Mouse (Mus musculus) large intestine, adult 2 months (tissue): Measurements from ENCODE around the gene Dlx6. TPM values are rescaled to one million over a fixed set of nuclear protein-coding genes. Genes with fewer than 3 reads are reported as not detected.

Source experiments
- DNase-seq: peaks from one replicate; pipeline ENCODE4 v3.0.0-alpha.2; 2012; ENCODE audit warnings: low read depth, low spot score
- WGBS: fragments of 180-500 bp; shearing (Covaris S2); methylation state at CpG from one replicate; pipeline ENCODE4 v1.1.7; 2018; 5-methylcytosine and 5-hydroxymethylcytosine counted together
- polyA plus RNA-seq: library from polyadenylated mRNA; depleted of rRNA; stranded (reverse); fragments of >200 nt; gene quantifications from 2 replicates; pipeline ENCODE4 v1.2.3, GENCODE M21; 2012; rRNA removed

Dlx6 gene
- not detected in 2 replicates for polyA plus RNA-seq

- no peak for DNase-seq
Measured at GRCm38 (mm10) chr6:6863160-6863870, at the start of gene Dlx6. TSS of gene Dlx6 (plus strand) at chr6:6863334.

DNA sequence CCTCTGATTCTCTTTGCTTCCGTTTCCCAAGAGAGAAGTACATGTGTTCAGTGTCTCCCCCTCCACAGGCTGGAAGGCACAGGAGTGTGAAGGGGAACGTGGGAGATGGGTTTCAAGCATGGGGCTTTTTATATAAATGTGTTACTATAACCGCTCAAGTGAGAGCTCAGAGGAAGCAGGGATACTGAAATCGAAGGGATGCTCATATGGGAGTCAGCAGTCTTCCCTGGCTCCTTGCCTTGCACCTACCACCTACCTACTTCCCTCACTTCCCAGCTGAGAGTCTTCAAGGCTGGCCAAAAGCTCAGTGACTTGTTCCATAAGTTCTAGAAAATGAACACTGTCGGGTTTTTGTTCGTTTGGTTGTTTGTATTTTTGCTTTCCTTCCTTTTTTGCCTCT is 46.3 kb upstream of the Dlx6 start:
- DNase-seq: no peak
- WGBS: 84% methylated on average over 6 of the region's 6 CpGs

More at GRCm38 (mm10) chr6:6863160-6863870, at the start of gene Dlx6:
- WGBS: under 1% methylated on average over 48 of the region's 52 CpGs

DNA sequence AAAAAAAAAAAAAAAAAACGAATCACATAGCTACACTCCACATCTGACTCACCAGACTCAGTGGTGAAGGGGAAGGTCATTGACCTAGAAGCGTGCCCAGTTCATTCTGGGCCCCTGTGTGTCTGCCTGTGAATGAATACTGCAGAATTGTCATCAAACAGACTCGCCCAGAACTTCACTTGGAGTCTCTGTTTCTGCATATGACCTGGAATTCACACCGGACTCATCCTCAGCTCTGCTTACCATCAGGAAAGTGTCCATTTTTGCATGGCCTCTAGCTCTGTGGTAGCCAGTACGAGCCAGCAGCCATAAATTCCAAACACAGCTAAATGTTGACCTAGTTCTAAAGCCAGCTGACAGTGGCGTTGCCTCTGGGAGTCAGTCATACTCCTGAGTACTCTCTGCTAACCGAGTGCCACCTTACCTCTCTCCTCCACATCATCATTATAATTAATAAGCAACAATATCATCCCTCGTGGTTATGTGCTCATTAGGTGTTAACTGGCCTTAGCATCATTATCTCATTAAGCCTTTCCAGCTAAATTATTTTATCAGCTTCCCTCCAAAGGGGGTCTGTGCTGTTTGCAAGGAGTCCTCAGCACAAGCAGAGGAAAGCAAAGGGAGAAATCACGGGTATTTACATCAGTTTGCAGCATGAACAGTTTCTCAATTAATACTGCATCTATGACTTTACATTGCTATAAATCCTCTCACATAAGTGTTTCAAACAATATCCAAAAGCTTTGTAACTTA is 44.9 kb upstream of the Dlx6 start:
- WGBS: 17% methylated on average over 9 of the region's 9 CpGs
- DNase-seq: no peak

GRCm38 (mm10) chr6:6819134-6819533 is 44.0 kb upstream of the Dlx6 start:
- DNase-seq: no peak
- 25% methylated on average over 7 of the region's 7 CpGs for WGBS

- DNase-seq: no peak
Measured at GRCm38 (mm10) chr6:6825313-6825712, 37.8 kb upstream of the Dlx6 start.

- WGBS: 100% methylated on average over 1 of the region's 1 CpGs
- no peak for DNase-seq
Measured at GRCm38 (mm10) chr6:6826861-6827260, 36.3 kb upstream of the Dlx6 start.

GRCm38 (mm10) chr6:6830446-6830845 is 32.7 kb upstream of the Dlx6 start:
- 60% methylated on average over 7 of the region's 7 CpGs for WGBS
- DNase-seq: no peak

GRCm38 (mm10) chr6:6833301-6833700 is 29.8 kb upstream of the Dlx6 start:
- 74% methylated on average over 3 of the region's 3 CpGs for WGBS

DNA sequence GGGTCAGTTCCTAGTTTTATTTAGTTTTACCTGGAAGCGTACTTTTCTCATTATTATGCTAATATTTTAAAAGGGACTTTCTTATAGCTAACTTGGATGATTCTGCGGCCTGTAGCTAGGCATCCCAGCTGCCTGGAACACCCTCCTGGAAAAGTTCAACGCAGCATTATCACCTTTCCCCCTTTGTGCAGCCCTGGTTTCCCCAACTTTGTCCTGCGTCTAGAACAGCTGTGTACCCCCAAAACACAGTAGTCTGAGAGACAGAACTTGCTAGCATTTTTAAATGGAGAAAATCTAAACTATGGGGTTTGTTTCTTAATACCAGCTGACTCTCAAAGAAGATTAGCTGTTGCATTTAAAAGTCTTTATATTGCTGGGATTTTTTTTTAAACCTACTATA is 14.6 kb upstream of the Dlx6 start:
- WGBS: 16% methylated on average over 4 of the region's 4 CpGs
- DNase-seq: no peak

More at GRCm38 (mm10) chr6:6833301-6833700, 29.8 kb upstream of the Dlx6 start:
- no peak for DNase-seq

- no peak for DNase-seq
- 7% methylated on average over 12 of the region's 12 CpGs for WGBS
Measured at GRCm38 (mm10) chr6:6849744-6850143, 13.4 kb upstream of the Dlx6 start.

GRCm38 (mm10) chr6:6850324-6851060 is 12.6 kb upstream of the Dlx6 start:
- 7% methylated on average over 26 of the region's 26 CpGs for WGBS
- no peak for DNase-seq

DNA sequence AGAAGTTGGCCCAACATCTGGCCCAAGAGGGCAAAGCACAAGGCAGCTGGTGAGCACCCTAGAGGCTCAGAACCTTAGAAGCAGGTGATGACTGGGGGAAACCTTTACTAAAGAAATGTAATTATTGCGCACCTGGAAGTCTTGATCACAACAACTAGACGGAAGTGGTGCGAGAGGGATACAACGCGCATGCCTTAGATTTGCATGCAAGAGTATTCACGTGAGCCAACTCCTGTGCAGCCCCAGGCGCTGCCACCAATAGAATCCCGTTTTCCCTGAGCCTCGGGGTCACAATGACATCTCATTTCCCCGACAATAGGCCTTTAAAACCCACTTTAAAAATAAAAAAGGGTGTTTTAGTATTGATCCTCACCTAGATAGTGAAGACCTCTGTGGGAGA is 12.0 kb upstream of the Dlx6 start:
- WGBS: 10% methylated on average over 10 of the region's 10 CpGs

DNA sequence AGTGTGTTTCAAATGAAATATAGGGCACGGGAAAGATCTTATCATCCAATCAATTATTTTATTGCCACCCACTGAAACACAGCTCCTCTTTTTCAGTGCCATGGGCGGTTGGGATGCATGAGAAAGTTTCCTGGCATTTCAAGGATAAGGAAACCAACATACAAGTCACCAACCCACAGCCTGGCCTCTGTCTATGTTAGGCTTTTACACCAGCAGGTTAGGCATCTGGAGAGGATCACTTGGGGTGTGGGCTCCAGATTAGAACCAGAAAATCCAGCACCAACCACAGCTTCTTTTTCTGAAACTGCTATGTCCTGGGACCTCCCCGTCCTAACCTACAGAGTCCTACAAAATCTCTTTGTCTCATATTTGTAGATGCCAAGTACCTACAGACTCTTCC is 10.2 kb upstream of the Dlx6 start:
- WGBS: 22% methylated on average over 3 of the region's 3 CpGs
- DNase-seq: no peak

More for the DNA sequence above, 12.0 kb upstream of the Dlx6 start:
- no peak for DNase-seq

DNA sequence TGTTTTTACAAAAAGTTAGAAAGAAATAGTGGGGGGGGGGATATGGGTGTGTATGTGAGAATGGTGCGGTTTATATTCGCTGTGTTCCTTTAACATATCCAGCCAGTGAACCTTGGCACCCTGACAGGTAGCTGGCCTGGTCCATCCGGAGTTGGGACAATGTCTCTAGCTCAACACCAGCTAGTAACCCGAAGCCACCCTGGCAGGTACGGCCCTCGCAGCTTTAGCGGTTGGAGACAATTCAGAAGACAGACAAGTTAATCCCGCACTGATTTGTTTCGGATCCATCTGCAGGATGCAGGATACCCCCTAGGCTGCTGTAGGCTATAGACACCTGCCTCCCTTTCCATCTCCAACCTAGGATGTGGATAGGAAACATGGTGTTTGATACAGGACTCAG is 9.0 kb upstream of the Dlx6 start:
- WGBS: 4% methylated on average over 9 of the region's 9 CpGs
- no peak for DNase-seq

- 4% methylated on average over 25 of the region's 25 CpGs for WGBS
- no peak for DNase-seq
Measured at GRCm38 (mm10) chr6:6854902-6855745, 8.0 kb upstream of the Dlx6 start.

- no peak for DNase-seq
- WGBS: 6% methylated on average over 10 of the region's 10 CpGs
Measured at GRCm38 (mm10) chr6:6855746-6856185, 7.4 kb upstream of the Dlx6 start.

- 5% methylated on average over 20 of the region's 20 CpGs for WGBS
- DNase-seq: no peak
Measured at GRCm38 (mm10) chr6:6856316-6856715, 6.8 kb upstream of the Dlx6 start.

GRCm38 (mm10) chr6:6856881-6857280 is 6.3 kb upstream of the Dlx6 start:
- DNase-seq: no peak
- WGBS: 5% methylated on average over 4 of the region's 4 CpGs

DNA sequence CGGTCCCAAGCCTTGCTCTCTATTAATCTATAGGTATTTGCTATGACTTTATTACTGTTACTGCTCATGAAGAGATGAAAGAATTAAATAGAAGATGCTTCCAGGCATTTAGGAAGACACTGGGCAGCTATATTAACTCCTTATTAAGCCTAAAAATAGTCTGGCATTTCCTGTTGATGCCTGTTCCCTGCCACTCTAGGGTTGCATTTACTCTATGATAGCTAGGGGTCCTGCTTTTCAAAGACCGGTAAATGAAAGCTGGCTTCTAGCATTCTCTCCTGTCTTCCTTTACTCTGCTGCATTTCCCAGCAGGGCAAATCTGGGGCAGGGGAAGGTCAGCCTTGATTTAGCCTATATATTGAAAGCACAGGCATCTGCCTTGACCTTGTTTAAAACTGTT is 5.4 kb upstream of the Dlx6 start:
- 16% methylated on average over 2 of the region's 2 CpGs for WGBS
- DNase-seq: no peak

- WGBS: 0% methylated on average over 1 of the region's 1 CpGs
- DNase-seq: no peak
Measured at GRCm38 (mm10) chr6:6858571-6858970, 4.6 kb upstream of the Dlx6 start.
